Mouse (Mus musculus) left cerebral cortex, adult 9 months (tissue): ENCODE results near the gene Cib4.

Experiments
- DNase-seq, 2 experiments: peaks; one replicate each; pipeline ENCODE4 v3.0.0; 2022; ENCODE audit warnings: low spot score in 2 of 2

The Cib4 gene

GRCm38 (mm10) chr5:30571820-30572219 lies 26.2 kb upstream of the Cib4 start:
- no peak for DNase-seq

- DNase-seq = no peak
Observed at GRCm38 (mm10) chr5:30568479-30568878, 22.8 kb upstream of the Cib4 start.

GRCm38 (mm10) chr5:30559986-30560493 lies 14.4 kb upstream of the Cib4 start:
- DNase-seq = no peak

- no peak for DNase-seq
Observed at GRCm38 (mm10) chr5:30559421-30559820, 13.8 kb upstream of the Cib4 start.

- no peak for DNase-seq
Observed at GRCm38 (mm10) chr5:30556284-30556683, 10.6 kb upstream of the Cib4 start.

- DNase-seq = no peak
Observed at GRCm38 (mm10) chr5:30554981-30555380, 9.3 kb upstream of the Cib4 start.

GRCm38 (mm10) chr5:30553936-30554335 lies 8.3 kb upstream of the Cib4 start:
- no peak for DNase-seq

GRCm38 (mm10) chr5:30552006-30552405 lies 6.4 kb upstream of the Cib4 start:
- no peak for DNase-seq

- no peak for DNase-seq
Observed at GRCm38 (mm10) chr5:30551022-30551638, 5.5 kb upstream of the Cib4 start.

GRCm38 (mm10) chr5:30550334-30551021 lies 4.8 kb upstream of the Cib4 start:
- DNase-seq = no peak

GRCm38 (mm10) chr5:30548681-30549080 lies 3.0 kb upstream of the Cib4 start:
- no peak for DNase-seq

- no peak for DNase-seq
Observed at GRCm38 (mm10) chr5:30536051-30536570, 9.5 kb downstream of the Cib4 start.

- DNase-seq = no peak
Observed at GRCm38 (mm10) chr5:30534637-30535036, 11.0 kb downstream of the Cib4 start.

- no peak for DNase-seq
Observed at GRCm38 (mm10) chr5:30528906-30529305, 16.7 kb downstream of the Cib4 start.

- DNase-seq = no peak
Observed at GRCm38 (mm10) chr5:30527129-30527528, 18.5 kb downstream of the Cib4 start.

- peak in 1 of 2 experiments; percentile 17 for DNase-seq
Observed at GRCm38 (mm10) chr5:30525920-30526836, 19.5 kb downstream of the Cib4 start.

GRCm38 (mm10) chr5:30524213-30524612 lies 21.4 kb downstream of the Cib4 start:
- DNase-seq = no peak

- DNase-seq = no peak
Observed at GRCm38 (mm10) chr5:30523131-30523530, 22.5 kb downstream of the Cib4 start.

- no peak for DNase-seq
Observed at GRCm38 (mm10) chr5:30522406-30522805, 23.2 kb downstream of the Cib4 start.

- no peak for DNase-seq
Observed at GRCm38 (mm10) chr5:30520214-30520732, 25.4 kb downstream of the Cib4 start.

- no peak for DNase-seq
Observed at GRCm38 (mm10) chr5:30519494-30519893, 26.1 kb downstream of the Cib4 start.

GRCm38 (mm10) chr5:30518547-30518946 lies 27.1 kb downstream of the Cib4 start:
- DNase-seq = no peak
